Mouse (Mus musculus) embryonic facial prominence, embryonic 12.5 days (tissue): ENCODE measurements at regions not wholly inside any gene's neighbourhood (a gene's known extent, or its start where the extent isn't known, plus 50 kb on each side); places are given as distances from the start of the nearest gene placed in this dataset.
A peak's percentile ranks its signal among the peaks of the same experiment; 100 is the strongest.

ENCODE experiments used
- ATAC-seq: fragments of 200-750 bp; cut with Nextera tagmentation; 2 replicates; pipeline ENCODE4 v1.8.0; 2017; ENCODE audit not compliant: insufficient number of reproducible peaks, insufficient read depth, low FRiP score, low TSS enrichment
- H3K27ac ChIP-seq: fragments of 300-500 bp; sonication (generic); 2 replicates; pipeline ENCODE4 v1.5.1; 2016; ENCODE audit warnings: mild to moderate bottlenecking
- H3K27me3 ChIP-seq: fragments of 300-500 bp; sonication (generic); 2 replicates; pipeline ENCODE4 v1.6.1; 2016; ENCODE audit warnings: mild to moderate bottlenecking, moderate library complexity
- H3K36me3 ChIP-seq: fragments of 300-500 bp; sonication (generic); 2 replicates; pipeline ENCODE4 v1.6.1; 2016; ENCODE audit warnings: mild to moderate bottlenecking
- H3K4me1 ChIP-seq: fragments of 300-500 bp; sonication (generic); 2 replicates; pipeline ENCODE4 v1.6.1; 2016
- H3K4me2 ChIP-seq: fragments of 300-500 bp; sonication (generic); replicated peaks from 2 replicates; pipeline ENCODE4 v1.6.1; 2016; ENCODE audit warnings: mild to moderate bottlenecking, moderate library complexity
- H3K4me3 ChIP-seq: fragments of 300-500 bp; sonication (generic); 2 replicates; pipeline ENCODE4 v1.5.1; 2016; ENCODE audit warnings: mild to moderate bottlenecking
- H3K9ac ChIP-seq: fragments of 300-500 bp; sonication (generic); 2 replicates; pipeline ENCODE4 v1.6.1; 2016; ENCODE audit warnings: mild to moderate bottlenecking, moderate library complexity
- H3K9me3 ChIP-seq: fragments of 300-500 bp; sonication (generic); 2 replicates; pipeline ENCODE4 v1.6.1; 2016; ENCODE audit warnings: mild to moderate bottlenecking, moderate library complexity
- WGBS: fragments of 180-500 bp; shearing (Covaris S2); methylation state at CpG from one replicate; pipeline ENCODE4 v1.1.7; 2016; 5-methylcytosine and 5-hydroxymethylcytosine counted together

DNA sequence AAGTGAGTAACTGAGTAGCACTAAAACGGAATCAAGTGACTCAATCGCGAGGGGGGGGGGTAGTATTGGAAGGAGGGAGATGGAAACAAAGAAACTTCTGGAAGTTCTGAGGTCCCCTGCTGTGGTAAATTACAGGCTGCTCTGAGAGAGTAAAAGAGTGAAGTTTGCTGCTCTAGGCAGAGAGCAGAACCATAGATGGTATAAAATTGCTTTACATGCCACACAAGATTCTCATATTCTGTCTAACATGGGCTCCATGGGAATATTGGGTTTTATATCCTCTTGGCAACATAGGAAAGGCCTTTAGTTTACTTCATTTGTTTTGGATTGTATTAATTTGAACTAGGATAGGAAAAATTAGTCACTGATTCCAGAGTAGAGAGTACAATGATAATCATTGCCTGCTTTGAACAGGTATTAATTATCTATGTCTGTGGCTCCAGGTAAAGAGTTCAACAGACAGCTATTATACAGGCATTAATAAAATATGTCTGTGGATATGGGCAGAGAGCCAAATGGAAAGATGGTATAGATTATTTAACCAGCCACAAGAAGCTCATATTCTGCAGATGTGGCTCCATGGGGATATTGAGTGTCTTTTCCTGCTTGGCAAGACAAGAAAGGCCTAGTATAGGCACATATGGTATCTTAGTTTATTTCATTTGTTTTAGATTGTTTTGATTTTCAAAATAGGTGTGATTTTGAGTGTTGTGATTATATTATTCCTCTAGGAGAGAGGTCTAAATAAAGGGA, 729.7 kb upstream of the Large1 start:
- Histone ChIP-seq H3K4me3 (no peak overlapping the region), H3K4me2 (no peak overlapping the region), H3K9ac (no peak overlapping the region), H3K36me3 (no peaks in the 10 kb centered on the region), H3K27me3 (no peaks in the 10 kb centered on the region), H3K4me1 (no peaks in the 10 kb centered on the region), H3K27ac (no peak overlapping the region), H3K9me3 (no peaks in the 10 kb centered on the region)
- WGBS = 66% methylated on average over 3 of the region's 3 CpGs
- peak; percentile 73; the same call in 1 of the 2 replicates for ATAC-seq

GRCm38 (mm10) chr8:74073865-74074264, 720.5 kb upstream of the Large1 start:
- H3K27ac ChIP-seq = no peak overlapping the region
- no peak overlapping the region for H3K9ac ChIP-seq
- no peaks in the 10 kb centered on the region for H3K4me1 ChIP-seq
- ATAC-seq = no peak
- H3K4me3 ChIP-seq = no peak overlapping the region
- no peaks in the 10 kb centered on the region for H3K9me3 ChIP-seq
- no peak overlapping the region for H3K4me2 ChIP-seq
- 51% methylated on average over 3 of the region's 3 CpGs for WGBS
- no peaks in the 10 kb centered on the region for H3K36me3 ChIP-seq
- H3K27me3 ChIP-seq = no peaks in the 10 kb centered on the region

GRCm38 (mm10) chr8:74071484-74071883, 718.1 kb upstream of the Large1 start:
- H3K4me2 ChIP-seq = no peak overlapping the region
- WGBS = 84% methylated on average over 2 of the region's 2 CpGs
- no peak overlapping the region for H3K9ac ChIP-seq
- H3K9me3 ChIP-seq = no peaks in the 10 kb centered on the region
- H3K4me3 ChIP-seq = no peak overlapping the region
- H3K4me1 ChIP-seq = no peaks in the 10 kb centered on the region
- H3K27ac ChIP-seq = no peak overlapping the region
- no peak for ATAC-seq
- no peaks in the 10 kb centered on the region for H3K36me3 ChIP-seq
- no peaks in the 10 kb centered on the region for H3K27me3 ChIP-seq
